Mouse (Mus musculus) gastrocnemius, adult 2 months (tissue): ENCODE measurements around the gene Lingo1. TPM values are rescaled to one million over a fixed set of nuclear protein-coding genes. Genes with fewer than 3 reads are reported as not detected.
A peak's percentile ranks its signal among the peaks of the same experiment; 100 is the strongest.

Source experiments
- DNase-seq: peaks from one replicate; pipeline ENCODE4 v3.0.0; 2022
- H3K27ac ChIP-seq: fragments of 200-600 bp; 2 replicates; pipeline ENCODE4 v1.8.1; 2022; ENCODE audit warnings: mild to moderate bottlenecking
- H3K4me3 ChIP-seq: fragments of 200-600 bp; 2 replicates; pipeline ENCODE4 v1.8.1; 2022; ENCODE audit warnings: mild to moderate bottlenecking, moderate library complexity
- CTCF ChIP-seq: fragments of 200-600 bp; IDR thresholded peaks from 2 replicates; pipeline ENCODE4 v1.8.1; 2022; ENCODE audit warnings: antibody characterized with exemption, mild to moderate bottlenecking, moderate library complexity
- intact Hi-C: fragments of 180-260 bp; cut with DNase I; formaldehyde crosslinking; loops from one replicate; pipeline ENCODE4 v1.15.1; 2025
- total RNA-seq, 2 experiments: library from RNA; stranded (reverse); gene quantifications; 2 replicates each; pipeline ENCODE4 v1.2.3; 2021

The Lingo1 gene
- total RNA-seq, 2 experiments from 2014 or later = 0.17 to 0.48 TPM

- TF ChIP-seq CTCF = peak; percentile 24; the same call in 1 of the 2 replicates
- H3K27ac ChIP-seq = no peak overlapping the region
- no peak overlapping the region for H3K4me3 ChIP-seq
- DNase-seq = peak; percentile 38
- intact Hi-C loops = loop anchor here (10.0 kb wide), 1 partner anchor 429 kb away; no protein-coding TSS in a partner anchor
Measured at GRCm38 (mm10) chr9:56633449-56634225, 162.6 kb downstream of the Lingo1 start.

- intact Hi-C loops = loop anchor here (10.0 kb wide), 1 partner anchor 426 kb away; no protein-coding TSS in a partner anchor
- TF ChIP-seq CTCF = no peak
- Histone ChIP-seq H3K4me3 (no peak overlapping the region), H3K27ac (no peak overlapping the region)
- no peak for DNase-seq
Measured at GRCm38 (mm10) chr9:56630945-56631344, 165.3 kb downstream of the Lingo1 start.

DNA sequence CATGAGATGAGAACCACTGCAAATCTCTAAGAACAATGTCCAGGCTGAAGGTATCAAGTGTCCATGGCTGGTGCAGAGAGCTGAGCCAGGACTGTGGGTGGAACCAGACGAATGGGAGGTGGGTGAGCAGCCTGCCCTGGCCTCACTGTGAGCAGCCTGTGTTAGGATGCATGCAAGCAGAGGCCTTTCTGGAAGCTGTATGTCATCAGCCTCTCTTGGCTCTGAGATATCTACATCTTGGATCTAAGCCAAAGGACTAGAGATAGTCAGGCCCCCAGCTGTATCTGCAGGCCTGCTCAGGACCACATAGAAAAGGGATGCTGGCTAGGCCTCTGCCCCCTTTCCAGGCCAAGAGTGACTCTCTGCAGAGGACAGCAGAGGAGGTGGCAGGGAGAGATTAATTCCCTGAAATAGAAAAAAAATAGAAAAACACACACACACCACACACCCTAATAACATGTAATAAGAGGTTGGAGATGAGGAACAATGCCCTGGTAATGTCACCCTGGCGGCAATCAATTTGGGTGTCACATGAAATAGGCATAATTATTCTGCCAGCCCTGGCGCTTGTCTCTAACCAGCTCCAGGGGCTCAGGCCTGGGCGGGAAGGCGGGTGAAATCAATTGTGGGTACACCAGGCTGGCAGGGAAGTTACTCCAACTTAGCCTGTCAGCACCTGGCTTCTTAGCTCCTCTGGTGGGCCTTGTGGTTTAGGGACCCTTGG, 166.4 kb downstream of the Lingo1 start:
- Histone ChIP-seq H3K27ac (no peak overlapping the region), H3K4me3 (no peak overlapping the region)
- no peak for TF ChIP-seq CTCF
- DNase-seq = no peak
- intact Hi-C loops = loop anchor here (10.0 kb wide), 1 partner anchor 425 kb away; no protein-coding TSS in a partner anchor

GRCm38 (mm10) chr9:56627295-56627694, 169.0 kb downstream of the Lingo1 start:
- no peak for DNase-seq
- TF ChIP-seq CTCF = no peak
- intact Hi-C loops = no loop called here
- Histone ChIP-seq H3K4me3 (no peak overlapping the region), H3K27ac (no peak overlapping the region)

GRCm38 (mm10) chr9:56624923-56625322, 171.3 kb downstream of the Lingo1 start:
- H3K4me3 ChIP-seq = no peak overlapping the region
- no peak overlapping the region for H3K27ac ChIP-seq
- DNase-seq = no peak
- intact Hi-C loops = no loop called here
- no peak for TF ChIP-seq CTCF

GRCm38 (mm10) chr9:56623361-56623760, 172.9 kb downstream of the Lingo1 start:
- no peak for DNase-seq
- no peak for TF ChIP-seq CTCF
- H3K27ac ChIP-seq = no peak overlapping the region
- H3K4me3 ChIP-seq = no peak overlapping the region
- intact Hi-C loops = no loop called here

GRCm38 (mm10) chr9:56622761-56623160, 173.5 kb downstream of the Lingo1 start:
- intact Hi-C loops = no loop called here
- Histone ChIP-seq H3K27ac (no peak overlapping the region), H3K4me3 (no peak overlapping the region)
- TF ChIP-seq CTCF = no peak
- DNase-seq = no peak

- H3K27ac ChIP-seq = no peak overlapping the region
Measured at GRCm38 (mm10) chr9:56620512-56621371, 175.5 kb downstream of the Lingo1 start.

DNA sequence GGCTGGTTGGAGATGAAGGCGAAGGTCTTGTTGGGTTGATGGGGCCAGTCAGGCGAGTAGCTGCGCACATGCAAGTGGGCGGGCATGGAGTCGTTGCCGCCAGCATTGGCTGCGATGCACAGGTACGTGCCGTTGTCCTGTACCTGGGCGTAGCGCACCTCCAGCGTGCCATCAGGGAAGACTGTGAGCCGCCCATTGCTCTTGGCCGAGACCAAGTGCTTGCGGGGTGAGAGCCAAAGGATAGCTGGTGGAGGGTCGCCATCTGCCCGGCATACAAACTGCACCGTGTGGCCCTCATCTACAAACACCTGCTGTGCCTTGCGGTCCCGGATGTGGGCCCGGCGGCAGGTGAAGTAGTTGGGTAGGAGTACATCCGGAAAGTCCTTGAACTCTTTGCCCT, 176.6 kb downstream of the Lingo1 start:
- no peak overlapping the region for H3K4me3 ChIP-seq
- TF ChIP-seq CTCF = no peak
- intact Hi-C loops = no loop called here
- no peak overlapping the region for H3K27ac ChIP-seq
- DNase-seq = no peak

More at GRCm38 (mm10) chr9:56620512-56621371, 175.5 kb downstream of the Lingo1 start:
- no peak for TF ChIP-seq CTCF
- intact Hi-C loops = no loop called here
- DNase-seq = no peak
- H3K4me3 ChIP-seq = no peak overlapping the region

DNA sequence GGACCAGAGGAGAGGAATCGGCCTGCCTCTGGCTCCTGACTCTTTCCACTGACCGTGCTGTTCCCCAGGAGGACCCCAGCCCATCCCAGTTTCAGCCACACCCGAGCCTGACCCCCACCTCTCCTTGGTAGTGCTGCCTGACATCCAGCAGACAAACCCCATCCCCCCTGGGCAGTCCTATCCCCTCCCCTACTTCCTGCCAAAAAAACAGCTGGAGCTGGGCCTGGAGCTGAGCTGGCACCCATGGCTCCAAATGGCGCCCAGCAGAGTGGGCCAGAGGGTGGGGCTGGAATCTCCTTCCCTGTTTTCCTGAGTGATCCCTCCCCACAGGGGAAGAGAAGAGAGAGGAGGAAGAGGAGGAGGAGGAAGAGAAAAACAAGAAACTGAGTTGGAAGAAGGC, 177.6 kb downstream of the Lingo1 start:
- intact Hi-C loops = no loop called here
- TF ChIP-seq CTCF = no peak
- no peak for DNase-seq
- no peak overlapping the region for H3K4me3 ChIP-seq
- no peak overlapping the region for H3K27ac ChIP-seq

- H3K4me3 ChIP-seq = no peak overlapping the region
- no peak for DNase-seq
- intact Hi-C loops = no loop called here
- no peak for TF ChIP-seq CTCF
- no peak overlapping the region for H3K27ac ChIP-seq
Measured at GRCm38 (mm10) chr9:56616061-56616460, 180.2 kb downstream of the Lingo1 start.

DNA sequence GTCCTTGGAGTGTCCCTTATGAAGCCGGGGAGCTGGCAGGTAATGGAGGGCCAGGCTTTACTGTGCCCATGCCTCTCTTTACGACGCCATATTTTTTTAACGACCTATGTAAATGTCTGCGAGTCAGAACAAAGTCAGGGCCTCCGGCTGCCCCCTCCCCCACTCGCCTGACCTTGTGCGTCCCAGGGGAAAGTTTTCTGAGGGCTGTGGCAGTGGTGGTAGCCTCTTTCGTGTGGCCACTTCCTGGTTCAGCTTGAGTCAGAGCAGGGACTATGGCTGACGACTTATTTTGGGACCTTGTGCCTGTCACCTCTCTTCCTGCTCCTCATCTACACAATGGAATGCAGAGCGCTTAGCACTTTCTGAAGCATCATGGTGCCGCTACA, 183.5 kb downstream of the Lingo1 start:
- Histone ChIP-seq H3K4me3 (no peak overlapping the region), H3K27ac (no peak overlapping the region)
- no peak for TF ChIP-seq CTCF
- intact Hi-C loops = no loop called here
- no peak for DNase-seq
